Mouse (Mus musculus): ENCODE measurements at regions not wholly inside any gene's neighbourhood (a gene's known extent, or its start where the extent isn't known, plus 50 kb on each side); places are given as distances from the start of the nearest gene placed in this dataset.

- no peaks in the 10 kb centered on the region for H3K27me3 ChIP-seq (replicated peaks; ENCODE audit: control insufficient read depth, insufficient read depth, low read length)
Observed at GRCm38 (mm10) chr7:133521936-133522335, 80.0 kb downstream of the Tex36 start.

DNA sequence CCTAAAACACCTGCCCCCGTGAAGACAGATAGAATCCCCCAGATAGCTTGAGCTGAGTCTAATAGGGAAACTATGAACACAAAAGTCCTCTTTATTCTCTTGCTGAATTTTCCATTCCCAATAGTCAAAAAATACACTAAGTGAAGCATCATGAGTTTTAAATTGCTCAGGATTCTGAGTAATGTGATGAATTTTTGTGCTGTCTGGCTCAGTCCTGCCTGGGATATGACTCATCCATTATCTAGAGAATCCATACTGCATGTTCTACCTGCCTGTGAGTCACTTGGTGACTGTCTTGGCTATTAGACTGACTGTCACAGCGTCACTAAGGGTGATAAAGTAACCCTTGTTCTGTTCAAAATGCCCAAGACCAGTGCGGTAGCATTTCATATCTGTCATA lies 83.0 kb downstream of the Tex36 start:
- no peak overlapping the region for H3K27ac ChIP-seq (ENCODE audit: low read length)
- no peak overlapping the region for H3K4me3 ChIP-seq (replicated peaks; ENCODE audit: low read length)
- H3K9me3 ChIP-seq (ENCODE audit: control insufficient read depth, low read length) = no peaks in the 10 kb centered on the region
- no peak for ATAC-seq
- no peak overlapping the region for H3K9ac ChIP-seq (replicated peaks; ENCODE audit: low read depth, low read length)
- H3K36me3 ChIP-seq (ENCODE audit: control insufficient read depth, insufficient read depth) = no peaks in the 10 kb centered on the region
- no peak overlapping the region for H3K4me2 ChIP-seq (ENCODE audit: low read length)
- no peaks in the 10 kb centered on the region for H3K27me3 ChIP-seq (replicated peaks; ENCODE audit: control insufficient read depth, insufficient read depth, low read length)
- H3K4me1 ChIP-seq (replicated peaks; ENCODE audit: control insufficient read depth, insufficient read depth, low read length) = no peaks in the 10 kb centered on the region
- 93% methylated on average over 3 of the region's 3 CpGs for WGBS

More at GRCm38 (mm10) chr7:133521936-133522335, 80.0 kb downstream of the Tex36 start:
- H3K9ac ChIP-seq (replicated peaks; ENCODE audit: low read depth, low read length) = no peak overlapping the region
- no peak overlapping the region for H3K4me3 ChIP-seq (replicated peaks; ENCODE audit: low read length)
- 88% methylated on average over 3 of the region's 3 CpGs for WGBS
- H3K36me3 ChIP-seq (ENCODE audit: control insufficient read depth, insufficient read depth) = no peaks in the 10 kb centered on the region
- no peaks in the 10 kb centered on the region for H3K4me1 ChIP-seq (replicated peaks; ENCODE audit: control insufficient read depth, insufficient read depth, low read length)
- no peak for ATAC-seq
- H3K27ac ChIP-seq (ENCODE audit: low read length) = no peak overlapping the region
- H3K9me3 ChIP-seq (ENCODE audit: control insufficient read depth, low read length) = no peaks in the 10 kb centered on the region
- H3K4me2 ChIP-seq (ENCODE audit: low read length) = no peak overlapping the region

GRCm38 (mm10) chr7:133517576-133517975 lies 84.4 kb downstream of the Tex36 start:
- Histone ChIP-seq H3K36me3 (ENCODE audit: control insufficient read depth, insufficient read depth) (no peaks in the 10 kb centered on the region), H3K4me3 (replicated peaks; ENCODE audit: low read length) (no peak overlapping the region), H3K4me2 (ENCODE audit: low read length) (no peak overlapping the region), H3K9me3 (ENCODE audit: control insufficient read depth, low read length) (no peaks in the 10 kb centered on the region), H3K27me3 (replicated peaks; ENCODE audit: control insufficient read depth, insufficient read depth, low read length) (no peaks in the 10 kb centered on the region), H3K9ac (replicated peaks; ENCODE audit: low read depth, low read length) (no peak overlapping the region), H3K4me1 (replicated peaks; ENCODE audit: control insufficient read depth, insufficient read depth, low read length) (no peaks in the 10 kb centered on the region), H3K27ac (ENCODE audit: low read length) (no peak overlapping the region)
- WGBS = 73% methylated on average over 5 of the region's 5 CpGs
- ATAC-seq = no peak

GRCm38 (mm10) chr7:133510926-133511325 lies 91.0 kb downstream of the Tex36 start:
- no peaks in the 10 kb centered on the region for H3K9me3 ChIP-seq (ENCODE audit: control insufficient read depth, low read length)
- no peaks in the 10 kb centered on the region for H3K36me3 ChIP-seq (ENCODE audit: control insufficient read depth, insufficient read depth)
- ATAC-seq = no peak
- 72% methylated on average over 5 of the region's 5 CpGs for WGBS
- H3K27ac ChIP-seq (ENCODE audit: low read length) = no peak overlapping the region
- H3K4me3 ChIP-seq (replicated peaks; ENCODE audit: low read length) = no peak overlapping the region
- H3K4me1 ChIP-seq (replicated peaks; ENCODE audit: control insufficient read depth, insufficient read depth, low read length) = peaks cover 6% of the 10 kb centered on the region
- H3K9ac ChIP-seq (replicated peaks; ENCODE audit: low read depth, low read length) = no peak overlapping the region
- H3K4me2 ChIP-seq (ENCODE audit: low read length) = no peak overlapping the region
- H3K27me3 ChIP-seq (replicated peaks; ENCODE audit: control insufficient read depth, insufficient read depth, low read length) = no peaks in the 10 kb centered on the region

DNA sequence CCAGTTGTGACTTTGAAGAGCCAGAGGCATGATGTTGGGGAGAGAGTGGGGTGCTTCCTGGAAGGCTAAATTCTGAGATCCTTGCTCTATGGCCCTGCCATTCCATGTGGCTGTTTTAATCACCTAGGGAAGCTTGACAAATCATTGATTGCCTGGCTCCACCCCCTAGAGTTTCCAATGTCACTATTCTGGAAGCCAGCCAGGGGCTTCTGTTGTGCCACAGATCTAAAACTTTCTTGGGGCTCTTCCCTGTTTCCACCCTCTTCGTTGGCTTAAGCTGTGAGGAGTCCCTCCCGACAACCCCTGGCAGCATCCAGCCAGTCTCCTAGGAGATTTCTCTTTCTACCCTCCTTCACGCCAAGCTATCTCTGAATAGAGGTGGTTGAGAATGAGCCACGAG lies 92.5 kb downstream of the Tex36 start:
- H3K9ac ChIP-seq (replicated peaks; ENCODE audit: low read depth, low read length) = no peak overlapping the region
- peaks cover 6% of the 10 kb centered on the region for H3K4me1 ChIP-seq (replicated peaks; ENCODE audit: control insufficient read depth, insufficient read depth, low read length)
- no peak overlapping the region for H3K4me2 ChIP-seq (ENCODE audit: low read length)
- H3K9me3 ChIP-seq (ENCODE audit: control insufficient read depth, low read length) = no peaks in the 10 kb centered on the region
- no peak for ATAC-seq
- H3K27me3 ChIP-seq (replicated peaks; ENCODE audit: control insufficient read depth, insufficient read depth, low read length) = no peaks in the 10 kb centered on the region
- no peak overlapping the region for H3K4me3 ChIP-seq (replicated peaks; ENCODE audit: low read length)
- WGBS = 11% methylated on average over 4 of the region's 4 CpGs
- H3K36me3 ChIP-seq (ENCODE audit: control insufficient read depth, insufficient read depth) = no peaks in the 10 kb centered on the region
- no peak overlapping the region for H3K27ac ChIP-seq (ENCODE audit: low read length)

- H3K27ac ChIP-seq (ENCODE audit: low read length) = no peak overlapping the region
- H3K4me2 ChIP-seq (ENCODE audit: low read length) = no peak overlapping the region
- no peaks in the 10 kb centered on the region for H3K36me3 ChIP-seq (ENCODE audit: control insufficient read depth, insufficient read depth)
- WGBS = 61% methylated on average over 11 of the region's 11 CpGs
- H3K4me3 ChIP-seq (replicated peaks; ENCODE audit: low read length) = no peak overlapping the region
- no peaks in the 10 kb centered on the region for H3K9me3 ChIP-seq (ENCODE audit: control insufficient read depth, low read length)
- no peak for ATAC-seq
- H3K9ac ChIP-seq (replicated peaks; ENCODE audit: low read depth, low read length) = no peak overlapping the region
- no peaks in the 10 kb centered on the region for H3K27me3 ChIP-seq (replicated peaks; ENCODE audit: control insufficient read depth, insufficient read depth, low read length)
- peaks cover 6% of the 10 kb centered on the region for H3K4me1 ChIP-seq (replicated peaks; ENCODE audit: control insufficient read depth, insufficient read depth, low read length)
Observed at GRCm38 (mm10) chr7:133508370-133509012, 93.5 kb downstream of the Tex36 start.

- no peaks in the 10 kb centered on the region for H3K36me3 ChIP-seq (ENCODE audit: control insufficient read depth, insufficient read depth)
- no peak overlapping the region for H3K4me2 ChIP-seq (ENCODE audit: low read length)
- H3K9ac ChIP-seq (replicated peaks; ENCODE audit: low read depth, low read length) = no peak overlapping the region
- H3K4me1 ChIP-seq (replicated peaks; ENCODE audit: control insufficient read depth, insufficient read depth, low read length) = peaks cover 6% of the 10 kb centered on the region
- no peak for ATAC-seq
- 88% methylated on average over 2 of the region's 2 CpGs for WGBS
- H3K9me3 ChIP-seq (ENCODE audit: control insufficient read depth, low read length) = no peaks in the 10 kb centered on the region
- H3K27ac ChIP-seq (ENCODE audit: low read length) = no peak overlapping the region
- H3K27me3 ChIP-seq (replicated peaks; ENCODE audit: control insufficient read depth, insufficient read depth, low read length) = no peaks in the 10 kb centered on the region
- no peak overlapping the region for H3K4me3 ChIP-seq (replicated peaks; ENCODE audit: low read length)
Observed at GRCm38 (mm10) chr7:133505628-133506027, 96.3 kb downstream of the Tex36 start.

DNA sequence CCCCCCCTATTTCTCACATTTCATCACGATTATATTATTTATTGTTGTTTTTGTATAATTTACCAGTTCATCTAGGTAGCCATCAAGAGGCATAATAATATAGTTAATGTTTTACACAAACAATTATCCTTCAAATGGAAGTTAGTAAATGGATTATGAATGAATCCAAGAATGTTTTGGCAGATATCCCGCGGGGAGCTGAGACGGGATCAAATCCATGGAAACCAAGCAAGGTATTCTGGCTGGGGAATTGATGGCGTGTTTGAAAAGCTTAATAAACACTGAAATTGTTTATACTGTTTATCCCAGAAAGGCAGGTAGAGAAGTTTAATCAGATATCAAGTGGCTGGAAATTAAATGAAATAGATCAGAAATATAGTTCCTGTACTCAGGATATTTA lies 98.0 kb downstream of the Tex36 start:
- Histone ChIP-seq H3K27me3 (replicated peaks; ENCODE audit: control insufficient read depth, insufficient read depth, low read length) (no peaks in the 10 kb centered on the region), H3K36me3 (ENCODE audit: control insufficient read depth, insufficient read depth) (no peaks in the 10 kb centered on the region), H3K9me3 (ENCODE audit: control insufficient read depth, low read length) (no peaks in the 10 kb centered on the region), H3K4me3 (replicated peaks; ENCODE audit: low read length) (no peak overlapping the region), H3K4me1 (replicated peaks; ENCODE audit: control insufficient read depth, insufficient read depth, low read length) (no peaks in the 10 kb centered on the region), H3K27ac (ENCODE audit: low read length) (no peak overlapping the region), H3K4me2 (ENCODE audit: low read length) (no peak overlapping the region), H3K9ac (replicated peaks; ENCODE audit: low read depth, low read length) (no peak overlapping the region)
- 67% methylated on average over 5 of the region's 5 CpGs for WGBS
- no peak for ATAC-seq

DNA sequence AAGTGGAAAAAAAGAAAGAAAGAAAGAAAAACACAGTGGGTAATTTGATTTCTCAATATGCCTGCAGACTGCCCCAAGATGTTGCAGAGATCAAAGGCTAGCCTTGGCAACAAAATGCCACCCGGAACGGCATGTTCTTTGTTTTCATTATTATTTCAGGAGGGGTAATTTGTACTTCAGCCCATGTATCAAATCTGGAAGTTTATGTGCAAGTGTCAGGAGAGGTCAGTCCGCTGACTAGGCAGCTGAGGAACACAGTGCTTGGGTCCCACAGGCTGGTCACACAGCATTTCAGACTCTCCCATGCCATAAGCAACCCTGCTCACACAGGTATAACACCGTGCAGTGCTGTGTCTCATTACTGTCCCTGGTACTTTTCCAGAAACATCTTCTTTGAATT lies 99.2 kb downstream of the Tex36 start:
- Histone ChIP-seq H3K27ac (ENCODE audit: low read length) (no peak overlapping the region), H3K4me2 (ENCODE audit: low read length) (no peak overlapping the region), H3K9me3 (ENCODE audit: control insufficient read depth, low read length) (no peaks in the 10 kb centered on the region), H3K36me3 (ENCODE audit: control insufficient read depth, insufficient read depth) (no peaks in the 10 kb centered on the region), H3K4me1 (replicated peaks; ENCODE audit: control insufficient read depth, insufficient read depth, low read length) (no peaks in the 10 kb centered on the region), H3K4me3 (replicated peaks; ENCODE audit: low read length) (no peak overlapping the region), H3K27me3 (replicated peaks; ENCODE audit: control insufficient read depth, insufficient read depth, low read length) (no peaks in the 10 kb centered on the region), H3K9ac (replicated peaks; ENCODE audit: low read depth, low read length) (no peak overlapping the region)
- ATAC-seq = no peak
- 67% methylated on average over 4 of the region's 4 CpGs for WGBS

DNA sequence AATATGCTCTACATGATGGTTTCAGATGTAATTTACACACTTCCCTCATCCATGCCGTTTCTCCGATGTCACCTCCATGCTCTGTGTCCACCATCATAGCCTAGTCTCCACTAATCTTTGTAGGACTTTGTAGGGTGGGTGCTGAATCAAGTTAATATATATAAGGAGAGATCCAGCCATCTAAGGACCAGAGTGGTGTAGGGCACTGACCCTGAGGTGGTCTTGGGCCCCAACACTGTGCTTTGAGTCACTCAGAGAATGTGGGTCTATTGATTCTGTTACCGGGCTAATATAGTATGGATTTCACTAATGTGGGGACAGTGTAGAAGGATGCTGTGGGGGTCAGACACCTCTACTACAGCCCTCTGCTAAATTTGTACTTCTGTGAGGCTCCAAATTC lies 104.4 kb downstream of the Tex36 start:
- ATAC-seq = no peak
- no peaks in the 10 kb centered on the region for H3K27me3 ChIP-seq (replicated peaks; ENCODE audit: control insufficient read depth, insufficient read depth, low read length)
- H3K4me1 ChIP-seq (replicated peaks; ENCODE audit: control insufficient read depth, insufficient read depth, low read length) = 0 out of 2 replicates have a peak, but pooled peaks cover 2% of the 10 kb centered on the region
- no peak overlapping the region for H3K9ac ChIP-seq (replicated peaks; ENCODE audit: low read depth, low read length)
- H3K9me3 ChIP-seq (ENCODE audit: control insufficient read depth, low read length) = no peaks in the 10 kb centered on the region
- no peaks in the 10 kb centered on the region for H3K36me3 ChIP-seq (ENCODE audit: control insufficient read depth, insufficient read depth)
- 98% methylated on average over 3 of the region's 3 CpGs for WGBS
- no peak overlapping the region for H3K27ac ChIP-seq (ENCODE audit: low read length)
- H3K4me2 ChIP-seq (ENCODE audit: low read length) = no peak overlapping the region
- no peak overlapping the region for H3K4me3 ChIP-seq (replicated peaks; ENCODE audit: low read length)

Data from forebrain, embryonic 16.5 days (tissue).